Mouse (Mus musculus): ENCODE data around the gene Rbfox3. TPM values are rescaled to one million over a fixed set of nuclear protein-coding genes. Genes with fewer than 3 reads are reported as not detected.

Gene Rbfox3
- polyA plus RNA-seq, 1 experiment from 2014 or later = 69.4 TPM

GRCm38 (mm10) chr11:118553926-118554325 is 357.5 kb downstream of the Rbfox3 start:
- Histone ChIP-seq H3K4me1 (ENCODE audit: control insufficient read depth, insufficient read depth, low read depth, low read length) (peaks cover 31% of the 10 kb centered on the region), H3K4me3 (ENCODE audit: low read length) (no peak overlapping the region), H3K4me2 (ENCODE audit: low read length) (no peak overlapping the region), H3K27me3 (replicated peaks; ENCODE audit: control insufficient read depth, insufficient read depth, low read length) (no peaks in the 10 kb centered on the region), H3K9me3 (ENCODE audit: control insufficient read depth, low read length) (no peaks in the 10 kb centered on the region), H3K27ac (ENCODE audit: low read depth, low read length) (no peak overlapping the region), H3K36me3 (ENCODE audit: control insufficient read depth, insufficient read depth, low read length) (no peaks in the 10 kb centered on the region), H3K9ac (ENCODE audit: low read depth, low read length) (no peak overlapping the region)
- 0 out of 2 replicates have a peak, but pooled peaks have one; percentile 26 for ATAC-seq
- WGBS = 28% methylated on average over 4 of the region's 4 CpGs

DNA sequence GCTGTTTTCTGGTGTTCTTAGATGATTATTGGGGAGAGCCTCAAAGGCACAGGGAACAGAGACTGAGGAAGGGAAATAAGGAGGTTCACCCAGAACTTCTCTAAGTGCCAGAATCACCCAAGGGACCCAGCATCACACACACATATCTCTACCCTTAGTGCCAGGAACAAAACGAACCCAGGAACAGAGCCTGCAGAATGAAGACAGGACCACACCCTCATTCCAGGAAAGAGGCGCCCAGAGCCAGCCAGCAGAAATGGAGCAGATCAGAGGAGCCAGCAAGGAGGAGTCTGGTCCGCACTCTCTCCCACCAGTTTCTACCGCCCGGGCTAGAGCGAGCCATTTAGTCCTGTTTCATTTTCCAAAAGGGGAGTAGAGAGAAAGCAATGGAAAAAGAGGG is 358.4 kb downstream of the Rbfox3 start:
- H3K9me3 ChIP-seq (ENCODE audit: control insufficient read depth, low read length) = no peaks in the 10 kb centered on the region
- peaks cover 31% of the 10 kb centered on the region for H3K4me1 ChIP-seq (ENCODE audit: control insufficient read depth, insufficient read depth, low read depth, low read length)
- H3K9ac ChIP-seq (ENCODE audit: low read depth, low read length) = no peak overlapping the region
- 53% methylated on average over 6 of the region's 6 CpGs for WGBS
- H3K27me3 ChIP-seq (replicated peaks; ENCODE audit: control insufficient read depth, insufficient read depth, low read length) = no peaks in the 10 kb centered on the region
- H3K36me3 ChIP-seq (ENCODE audit: control insufficient read depth, insufficient read depth, low read length) = no peaks in the 10 kb centered on the region
- H3K27ac ChIP-seq (ENCODE audit: low read depth, low read length) = no peak overlapping the region
- no peak overlapping the region for H3K4me2 ChIP-seq (ENCODE audit: low read length)
- H3K4me3 ChIP-seq (ENCODE audit: low read length) = no peak overlapping the region
- no peak for ATAC-seq

GRCm38 (mm10) chr11:118552478-118552877 is 358.9 kb downstream of the Rbfox3 start:
- no peak overlapping the region for H3K4me2 ChIP-seq (ENCODE audit: low read length)
- no peaks in the 10 kb centered on the region for H3K27me3 ChIP-seq (replicated peaks; ENCODE audit: control insufficient read depth, insufficient read depth, low read length)
- no peak for ATAC-seq
- H3K4me3 ChIP-seq (ENCODE audit: low read length) = no peak overlapping the region
- 67% methylated on average over 4 of the region's 4 CpGs for WGBS
- H3K27ac ChIP-seq (ENCODE audit: low read depth, low read length) = no peak overlapping the region
- peaks cover 31% of the 10 kb centered on the region for H3K4me1 ChIP-seq (ENCODE audit: control insufficient read depth, insufficient read depth, low read depth, low read length)
- H3K9me3 ChIP-seq (ENCODE audit: control insufficient read depth, low read length) = no peaks in the 10 kb centered on the region
- no peak overlapping the region for H3K9ac ChIP-seq (ENCODE audit: low read depth, low read length)
- no peaks in the 10 kb centered on the region for H3K36me3 ChIP-seq (ENCODE audit: control insufficient read depth, insufficient read depth, low read length)

DNA sequence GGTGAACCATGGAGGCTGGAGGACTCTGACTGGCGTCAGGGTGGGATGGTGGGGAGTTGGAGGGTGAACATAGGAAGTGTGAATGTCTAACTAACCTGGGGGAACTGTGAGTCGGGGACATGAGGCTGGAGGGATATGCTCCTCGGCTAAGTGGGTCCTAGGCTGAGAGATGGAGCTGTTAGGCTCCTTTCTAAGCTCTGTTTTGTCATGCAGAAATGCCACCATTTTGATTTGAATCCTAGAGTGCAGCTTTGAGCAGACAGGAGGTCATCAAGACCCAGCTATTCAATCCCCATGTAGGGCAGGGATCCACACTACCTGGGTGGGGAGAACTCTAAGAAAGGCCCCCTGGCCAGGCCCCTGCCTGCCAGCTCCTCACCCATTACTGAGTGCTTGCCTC is 359.7 kb downstream of the Rbfox3 start:
- no peak overlapping the region for H3K4me3 ChIP-seq (ENCODE audit: low read length)
- H3K9me3 ChIP-seq (ENCODE audit: control insufficient read depth, low read length) = no peaks in the 10 kb centered on the region
- 0 out of 2 replicates have a peak overlapping the region, but pooled peaks have one; percentile 20 for H3K9ac ChIP-seq (ENCODE audit: low read depth, low read length)
- H3K4me1 ChIP-seq (ENCODE audit: control insufficient read depth, insufficient read depth, low read depth, low read length) = peaks cover 31% of the 10 kb centered on the region
- H3K36me3 ChIP-seq (ENCODE audit: control insufficient read depth, insufficient read depth, low read length) = no peaks in the 10 kb centered on the region
- no peaks in the 10 kb centered on the region for H3K27me3 ChIP-seq (replicated peaks; ENCODE audit: control insufficient read depth, insufficient read depth, low read length)
- WGBS = 46% methylated on average over 3 of the region's 3 CpGs
- H3K27ac ChIP-seq (ENCODE audit: low read depth, low read length) = peak overlapping the region; percentile 37
- no peak for ATAC-seq
- no peak overlapping the region for H3K4me2 ChIP-seq (ENCODE audit: low read length)

DNA sequence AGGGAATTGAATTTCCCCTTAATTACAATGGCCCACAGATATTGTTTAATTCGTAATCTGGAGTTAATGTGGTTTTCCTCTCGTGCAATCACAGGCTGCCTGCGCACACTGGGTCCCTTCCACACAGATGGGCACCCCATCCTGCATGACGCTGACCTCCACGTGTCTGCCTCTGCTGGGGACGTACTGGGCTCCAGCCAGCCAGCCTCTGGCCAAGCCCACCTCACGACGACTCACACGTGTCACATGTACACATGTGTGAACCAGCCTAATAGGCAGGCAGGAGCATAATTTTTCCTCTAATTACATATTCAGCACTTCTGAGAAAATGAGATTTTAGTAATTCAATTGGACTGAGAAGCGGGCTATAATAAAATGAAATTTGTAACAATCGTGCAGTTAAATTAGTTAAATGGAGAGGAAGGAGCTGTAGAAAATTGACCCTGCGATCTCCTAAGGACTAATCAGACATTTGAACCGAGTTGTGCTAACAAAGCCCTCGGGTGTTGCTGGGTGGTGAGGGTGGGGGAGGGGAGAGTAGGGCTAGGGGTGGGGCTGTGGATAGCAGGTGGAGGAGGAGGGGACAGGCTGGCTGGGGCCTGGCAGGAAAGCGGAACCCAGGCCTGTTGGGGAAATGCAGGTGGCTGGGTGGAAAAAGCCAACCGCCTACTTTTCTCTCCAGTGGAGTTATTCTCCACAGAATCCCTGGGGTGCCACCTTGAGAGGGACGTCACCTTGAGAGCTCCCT is 360.4 kb downstream of the Rbfox3 start:
- Histone ChIP-seq H3K36me3 (ENCODE audit: control insufficient read depth, insufficient read depth, low read length) (no peaks in the 10 kb centered on the region), H3K4me2 (ENCODE audit: low read length) (no peak overlapping the region), H3K4me3 (ENCODE audit: low read length) (no peak overlapping the region), H3K27me3 (replicated peaks; ENCODE audit: control insufficient read depth, insufficient read depth, low read length) (no peaks in the 10 kb centered on the region), H3K9me3 (ENCODE audit: control insufficient read depth, low read length) (no peaks in the 10 kb centered on the region), H3K27ac (ENCODE audit: low read depth, low read length) (peak overlapping the region; percentile 37), H3K4me1 (ENCODE audit: control insufficient read depth, insufficient read depth, low read depth, low read length) (peaks cover 31% of the 10 kb centered on the region), H3K9ac (ENCODE audit: low read depth, low read length) (no peak overlapping the region; the same call in 1 of the 2 replicates)
- WGBS = 15% methylated on average over 17 of the region's 17 CpGs
- ATAC-seq = 0 out of 2 replicates have a peak, but pooled peaks have one; percentile 40

GRCm38 (mm10) chr11:118548242-118548641 is 363.2 kb downstream of the Rbfox3 start:
- ATAC-seq = no peak
- Histone ChIP-seq H3K4me1 (ENCODE audit: control insufficient read depth, insufficient read depth, low read depth, low read length) (peaks cover 23% of the 10 kb centered on the region), H3K36me3 (ENCODE audit: control insufficient read depth, insufficient read depth, low read length) (no peaks in the 10 kb centered on the region), H3K27ac (ENCODE audit: low read depth, low read length) (no peak overlapping the region), H3K4me2 (ENCODE audit: low read length) (no peak overlapping the region), H3K4me3 (ENCODE audit: low read length) (no peak overlapping the region), H3K27me3 (replicated peaks; ENCODE audit: control insufficient read depth, insufficient read depth, low read length) (no peaks in the 10 kb centered on the region), H3K9ac (ENCODE audit: low read depth, low read length) (no peak overlapping the region), H3K9me3 (ENCODE audit: control insufficient read depth, low read length) (no peaks in the 10 kb centered on the region)
- WGBS = 95% methylated on average over 9 of the region's 9 CpGs

DNA sequence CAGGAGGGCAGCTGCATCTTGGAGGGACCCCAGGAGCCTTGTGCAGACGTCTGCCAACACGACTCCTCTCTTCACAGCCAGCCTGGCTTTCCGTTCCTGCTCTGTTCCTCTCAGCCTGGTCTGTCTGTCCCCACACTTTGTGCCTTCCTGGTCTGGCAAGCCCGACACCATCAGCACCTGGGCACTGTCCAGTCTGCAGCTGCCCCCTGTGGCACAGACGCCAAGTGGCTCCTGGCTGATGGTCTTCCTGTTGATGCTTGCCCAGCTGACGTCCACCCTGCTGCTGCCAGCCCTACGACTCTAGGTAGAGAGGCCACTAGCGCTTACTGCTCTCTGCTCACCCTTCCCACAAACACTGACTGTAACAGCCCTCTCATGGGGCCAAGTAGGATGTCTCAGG is 365.1 kb downstream of the Rbfox3 start:
- Histone ChIP-seq H3K27ac (ENCODE audit: low read depth, low read length) (no peak overlapping the region), H3K4me3 (ENCODE audit: low read length) (no peak overlapping the region), H3K9me3 (ENCODE audit: control insufficient read depth, low read length) (no peaks in the 10 kb centered on the region), H3K36me3 (ENCODE audit: control insufficient read depth, insufficient read depth, low read length) (no peaks in the 10 kb centered on the region), H3K4me2 (ENCODE audit: low read length) (no peak overlapping the region), H3K9ac (ENCODE audit: low read depth, low read length) (no peak overlapping the region), H3K27me3 (replicated peaks; ENCODE audit: control insufficient read depth, insufficient read depth, low read length) (no peaks in the 10 kb centered on the region), H3K4me1 (ENCODE audit: control insufficient read depth, insufficient read depth, low read depth, low read length) (peaks cover 13% of the 10 kb centered on the region)
- ATAC-seq = no peak
- WGBS = 73% methylated on average over 8 of the region's 8 CpGs

- Histone ChIP-seq H3K36me3 (ENCODE audit: control insufficient read depth, insufficient read depth, low read length) (no peaks in the 10 kb centered on the region), H3K4me1 (ENCODE audit: control insufficient read depth, insufficient read depth, low read depth, low read length) (peaks cover 7% of the 10 kb centered on the region), H3K27me3 (replicated peaks; ENCODE audit: control insufficient read depth, insufficient read depth, low read length) (no peaks in the 10 kb centered on the region), H3K27ac (ENCODE audit: low read depth, low read length) (no peak overlapping the region), H3K9ac (ENCODE audit: low read depth, low read length) (no peak overlapping the region), H3K4me2 (ENCODE audit: low read length) (no peak overlapping the region), H3K9me3 (ENCODE audit: control insufficient read depth, low read length) (no peaks in the 10 kb centered on the region), H3K4me3 (ENCODE audit: low read length) (no peak overlapping the region)
- no peak for ATAC-seq
- WGBS = 28% methylated on average over 4 of the region's 4 CpGs
Measured at GRCm38 (mm10) chr11:118545690-118546089, 365.7 kb downstream of the Rbfox3 start.

GRCm38 (mm10) chr11:118544564-118544963 is 366.8 kb downstream of the Rbfox3 start:
- 37% methylated on average over 6 of the region's 6 CpGs for WGBS
- no peak overlapping the region for H3K4me3 ChIP-seq (ENCODE audit: low read length)
- no peak overlapping the region for H3K9ac ChIP-seq (ENCODE audit: low read depth, low read length)
- H3K4me2 ChIP-seq (ENCODE audit: low read length) = no peak overlapping the region
- H3K27me3 ChIP-seq (replicated peaks; ENCODE audit: control insufficient read depth, insufficient read depth, low read length) = no peaks in the 10 kb centered on the region
- no peaks in the 10 kb centered on the region for H3K36me3 ChIP-seq (ENCODE audit: control insufficient read depth, insufficient read depth, low read length)
- H3K9me3 ChIP-seq (ENCODE audit: control insufficient read depth, low read length) = no peaks in the 10 kb centered on the region
- no peak for ATAC-seq
- peaks cover 3% of the 10 kb centered on the region for H3K4me1 ChIP-seq (ENCODE audit: control insufficient read depth, insufficient read depth, low read depth, low read length)
- H3K27ac ChIP-seq (ENCODE audit: low read depth, low read length) = no peak overlapping the region

Data from hindbrain, embryonic 16.5 days (tissue).